Mouse (Mus musculus) ES-Bruce4 (cell line): ENCODE results near the gene Mgrn1. TPM values are rescaled to one million over a fixed set of nuclear protein-coding genes. Genes with fewer than 3 reads are reported as not detected.

Source experiments
- H3K27ac ChIP-seq: 2 replicates; pipeline ENCODE4 v1.5.1; 2012; ENCODE audit warnings: low read length, inconsistent platforms; ENCODE audit not compliant: insufficient read depth
- H3K27me3 ChIP-seq: 2 replicates; pipeline ENCODE4 v1.6.1; 2012; ENCODE audit warnings: mild to moderate bottlenecking, low read length, inconsistent platforms; ENCODE audit not compliant: control insufficient read depth, poor library complexity, insufficient read depth, severe bottlenecking
- H3K36me3 ChIP-seq: 2 replicates; pipeline ENCODE4 v1.6.1; 2012; ENCODE audit warnings: inconsistent platforms, mild to moderate bottlenecking, low read length, moderate library complexity; ENCODE audit not compliant: control insufficient read depth, poor library complexity, insufficient read depth, severe bottlenecking
- H3K4me1 ChIP-seq: one replicate; pipeline ENCODE4 v1.8.1; 2011; ENCODE audit warnings: low read length; ENCODE audit not compliant: control insufficient read depth, insufficient read depth
- H3K4me3 ChIP-seq: 2 replicates; pipeline ENCODE4 v1.5.1; 2011; ENCODE audit warnings: low read depth, mild to moderate bottlenecking, low read length
- H3K9ac ChIP-seq: 2 replicates; pipeline ENCODE4 v1.6.1; 2012; ENCODE audit warnings: low read depth, mild to moderate bottlenecking, inconsistent platforms; ENCODE audit not compliant: poor library complexity, severe bottlenecking
- H3K9me3 ChIP-seq: replicated peaks from 2 replicates; pipeline ENCODE4 v1.6.1; 2012; ENCODE audit warnings: mild to moderate bottlenecking, low read length, inconsistent platforms; ENCODE audit not compliant: control insufficient read depth, poor library complexity, insufficient read depth, severe bottlenecking
- CTCF ChIP-seq: IDR thresholded peaks from one replicate; pipeline ENCODE4 v1.8.1; 2011; ENCODE audit warnings: low read depth, low read length
- EP300 ChIP-seq: IDR thresholded peaks from 2 replicates; pipeline ENCODE4 v1.6.1; 2011; ENCODE audit warnings: low read depth, low read length; ENCODE audit not compliant: insufficient read depth
- POLR2A ChIP-seq: IDR thresholded peaks from one replicate; pipeline ENCODE4 v1.8.1; 2011; ENCODE audit warnings: low read length; ENCODE audit not compliant: insufficient read depth
- polyA plus RNA-seq: library from polyadenylated mRNA; stranded (reverse); fragments of >200 nt; gene quantifications from 2 replicates; pipeline ENCODE4 v1.2.4, GENCODE M21; 2011; ENCODE audit warnings: low read depth; ENCODE audit not compliant: missing spikeins, insufficient read depth, insufficient read length

The Mgrn1 gene
- polyA plus RNA-seq, 1 experiment = 46.6 TPM

- H3K27ac ChIP-seq = 0 out of 2 replicates have a peak overlapping the region, but pooled peaks have one; percentile 75
- no peaks in the 10 kb centered on the region for H3K36me3 ChIP-seq
- no peaks in the 10 kb centered on the region for H3K9me3 ChIP-seq
- H3K9ac ChIP-seq = peak overlapping the region; percentile 88; the same call in 1 of the 2 replicates
- H3K4me1 ChIP-seq = peaks cover 1% of the 10 kb centered on the region
- peak overlapping the region; percentile 91 for H3K4me3 ChIP-seq
- TF ChIP-seq CTCF = no peak
- TF ChIP-seq POLR2A = no peak
- TF ChIP-seq EP300 = no peak
- no peaks in the 10 kb centered on the region for H3K27me3 ChIP-seq
Observed at GRCm38 (mm10) chr16:4881400-4882351, 4.4 kb upstream of the Mgrn1 start.

- peak overlapping the region; percentile 55 for H3K27ac ChIP-seq
- H3K9me3 ChIP-seq = no peaks in the 10 kb centered on the region
- H3K36me3 ChIP-seq = no peaks in the 10 kb centered on the region
- H3K27me3 ChIP-seq = no peaks in the 10 kb centered on the region
- H3K4me3 ChIP-seq = peak overlapping the region; percentile 72
- TF ChIP-seq EP300 = no peak
- TF ChIP-seq POLR2A = no peak
- no peak for TF ChIP-seq CTCF
- peaks cover 3% of the 10 kb centered on the region for H3K4me1 ChIP-seq
- H3K9ac ChIP-seq = peak overlapping the region; percentile 95
Observed at GRCm38 (mm10) chr16:4884930-4885329, 1.1 kb upstream of the Mgrn1 start.

GRCm38 (mm10) chr16:4886690-4887020 lies 606 bp downstream of the Mgrn1 start:
- Histone ChIP-seq H3K36me3 (no peaks in the 10 kb centered on the region), H3K9ac (peak overlapping the region; percentile 95), H3K9me3 (no peaks in the 10 kb centered on the region), H3K27me3 (no peaks in the 10 kb centered on the region), H3K4me3 (peak overlapping the region; percentile 99), H3K4me1 (peaks cover 3% of the 10 kb centered on the region), H3K27ac (no peak overlapping the region)
- TF ChIP-seq POLR2A = no peak
- no peak for TF ChIP-seq EP300
- no peak for TF ChIP-seq CTCF

- Histone ChIP-seq H3K27me3 (no peaks in the 10 kb centered on the region), H3K36me3 (no peaks in the 10 kb centered on the region), H3K27ac (no peak overlapping the region), H3K4me3 (no peak overlapping the region), H3K9me3 (no peaks in the 10 kb centered on the region), H3K4me1 (peaks cover 4% of the 10 kb centered on the region), H3K9ac (no peak overlapping the region)
- TF ChIP-seq EP300 = no peak
- TF ChIP-seq CTCF = no peak
- no peak for TF ChIP-seq POLR2A
Observed at GRCm38 (mm10) chr16:4890201-4890709, 4.2 kb downstream of the Mgrn1 start.

GRCm38 (mm10) chr16:4892171-4892570 lies 6.1 kb downstream of the Mgrn1 start:
- Histone ChIP-seq H3K9me3 (no peaks in the 10 kb centered on the region), H3K27ac (0 out of 2 replicates have a peak overlapping the region, but pooled peaks have one; percentile 14), H3K9ac (no peak overlapping the region), H3K4me3 (no peak overlapping the region), H3K27me3 (no peaks in the 10 kb centered on the region), H3K4me1 (peaks cover 8% of the 10 kb centered on the region), H3K36me3 (no peaks in the 10 kb centered on the region)
- no peak for TF ChIP-seq POLR2A
- TF ChIP-seq CTCF = no peak
- TF ChIP-seq EP300 = no peak

GRCm38 (mm10) chr16:4894201-4894908 lies 8.3 kb downstream of the Mgrn1 start:
- no peak for TF ChIP-seq POLR2A
- TF ChIP-seq CTCF = no peak
- no peak for TF ChIP-seq EP300
- H3K4me1 ChIP-seq = peaks cover 8% of the 10 kb centered on the region
- H3K9me3 ChIP-seq = no peaks in the 10 kb centered on the region
- H3K36me3 ChIP-seq = no peaks in the 10 kb centered on the region
- no peaks in the 10 kb centered on the region for H3K27me3 ChIP-seq
- peak overlapping the region; percentile 85 for H3K27ac ChIP-seq
- H3K9ac ChIP-seq = no peak overlapping the region
- H3K4me3 ChIP-seq = no peak overlapping the region
